Mouse (Mus musculus): ENCODE results near the gene Brwd3. TPM values are rescaled to one million over a fixed set of nuclear protein-coding genes. Genes with fewer than 3 reads are reported as not detected.

Brwd3 gene
- total RNA-seq, 2 experiments from 2014 or later, result 10.3 to 10.7 TPM

Other genes starting within 250 kb of the Brwd3 start
- gene Gm379, start 169.5 kb downstream of the Brwd3 start, total RNA-seq (2021), result not detected
- 1 to 10 TPM; 3.7 to 4.5 TPM for gene Hmgn5, start 179.0 kb upstream of the Brwd3 start, total RNA-seq (2021)